Mouse (Mus musculus) 3134 (cell line): ENCODE results near the gene Trp53i13.

Source experiments
- DNase-seq: peaks from one replicate; pipeline ENCODE4 v3.0.0-alpha.2; 2011; ENCODE audit warnings: low spot score; ENCODE audit not compliant: insufficient read length; ENCODE audit errors: extremely low read depth

The Trp53i13 gene

GRCm38 (mm10) chr11:77492911-77493332 lies 22.9 kb downstream of the Trp53i13 start:
- DNase-seq, result peak; percentile 98

- DNase-seq, result peak; percentile 61
These were observed 23.4 kb downstream of the Trp53i13 start for GRCm38 (mm10) chr11:77492311-77492871.

GRCm38 (mm10) chr11:77491502-77492291 lies 24.1 kb downstream of the Trp53i13 start:
- DNase-seq, result peak; percentile 83

- DNase-seq, result peak; percentile 87
These were observed 24.7 kb downstream of the Trp53i13 start for GRCm38 (mm10) chr11:77491123-77491501.

- DNase-seq, result no peak
These were observed 25.3 kb downstream of the Trp53i13 start for GRCm38 (mm10) chr11:77490451-77490850.

- peak; percentile 61 for DNase-seq
These were observed 26.1 kb downstream of the Trp53i13 start, which contains the start of gene Ankrd13b for GRCm38 (mm10) chr11:77489591-77490235. TSS of gene Ankrd13b (minus strand) at chr11:77489678.

- DNase-seq, result peak; percentile 63
These were observed 26.8 kb downstream of the Trp53i13 start for GRCm38 (mm10) chr11:77488771-77489581.

- no peak for DNase-seq
These were observed 29.0 kb downstream of the Trp53i13 start for GRCm38 (mm10) chr11:77486798-77487197.

- DNase-seq, result no peak
These were observed 30.6 kb downstream of the Trp53i13 start for GRCm38 (mm10) chr11:77485229-77485628.

GRCm38 (mm10) chr11:77483510-77484255 lies 32.1 kb downstream of the Trp53i13 start:
- peak; percentile 52 for DNase-seq

GRCm38 (mm10) chr11:77483043-77483442 lies 32.7 kb downstream of the Trp53i13 start:
- peak; percentile 66 for DNase-seq

GRCm38 (mm10) chr11:77476895-77477294 lies 38.9 kb downstream of the Trp53i13 start:
- no peak for DNase-seq

- DNase-seq, result no peak
These were observed 39.6 kb downstream of the Trp53i13 start for GRCm38 (mm10) chr11:77476216-77476615.

- no peak for DNase-seq
These were observed 43.0 kb downstream of the Trp53i13 start for GRCm38 (mm10) chr11:77472775-77473174.

- no peak for DNase-seq
These were observed 44.4 kb downstream of the Trp53i13 start for GRCm38 (mm10) chr11:77471407-77471806.

GRCm38 (mm10) chr11:77468397-77468796 lies 47.4 kb downstream of the Trp53i13 start:
- no peak for DNase-seq

GRCm38 (mm10) chr11:77467784-77468183 lies 48.0 kb downstream of the Trp53i13 start:
- DNase-seq, result peak; percentile 61

GRCm38 (mm10) chr11:77467157-77467556 lies 48.6 kb downstream of the Trp53i13 start:
- DNase-seq, result peak; percentile 73

GRCm38 (mm10) chr11:77466544-77466943 lies 49.2 kb downstream of the Trp53i13 start:
- no peak for DNase-seq

GRCm38 (mm10) chr11:77465111-77465510 lies 50.7 kb downstream of the Trp53i13 start:
- DNase-seq, result no peak
